Mouse (Mus musculus) sigmoid colon, adult 10 weeks (tissue): Measurements from ENCODE around the gene Aldh3b3. TPM values are rescaled to one million over a fixed set of nuclear protein-coding genes. Genes with fewer than 3 reads are reported as not detected.

ENCODE experiments used
- polyA plus RNA-seq: library from polyadenylated mRNA; stranded (reverse); fragments of 350-450 nt; fragmentation: Illumina TruSeq; extraction: RNeasy Lipid Tissue Mini Kit (QIAGEN cat#74804); gene quantifications from one replicate; pipeline ENCODE4 v1.2.3, GENCODE M21; 2014; ENCODE audit warnings: low read depth, low replicate concordance

Aldh3b3 gene
- polyA plus RNA-seq = not detected

DNA sequence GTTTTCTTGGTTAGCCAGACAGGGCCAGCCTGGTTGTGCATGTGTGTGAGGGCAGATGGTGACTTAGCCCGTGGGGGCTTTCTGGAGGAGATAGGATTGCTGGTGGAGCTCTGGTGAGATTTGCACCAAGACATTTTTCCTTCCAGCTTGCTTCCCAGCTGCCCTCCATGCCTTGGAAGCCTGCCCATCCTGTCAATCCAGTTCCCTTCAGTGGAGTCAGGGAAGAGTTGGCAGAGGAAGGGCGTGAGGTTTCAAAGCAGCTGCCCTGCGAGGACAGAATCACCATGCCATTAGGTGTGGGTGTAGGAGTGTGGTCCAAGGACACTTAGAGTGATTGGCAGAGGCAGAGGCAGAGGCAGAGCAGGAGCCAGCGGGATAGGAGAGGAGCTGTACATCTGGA lies at the start of gene Aldh3b3:
Gene Aldh3b3, plus strand, starts transcription at position 176 of the 400 bp plus-strand sequence.

DNA sequence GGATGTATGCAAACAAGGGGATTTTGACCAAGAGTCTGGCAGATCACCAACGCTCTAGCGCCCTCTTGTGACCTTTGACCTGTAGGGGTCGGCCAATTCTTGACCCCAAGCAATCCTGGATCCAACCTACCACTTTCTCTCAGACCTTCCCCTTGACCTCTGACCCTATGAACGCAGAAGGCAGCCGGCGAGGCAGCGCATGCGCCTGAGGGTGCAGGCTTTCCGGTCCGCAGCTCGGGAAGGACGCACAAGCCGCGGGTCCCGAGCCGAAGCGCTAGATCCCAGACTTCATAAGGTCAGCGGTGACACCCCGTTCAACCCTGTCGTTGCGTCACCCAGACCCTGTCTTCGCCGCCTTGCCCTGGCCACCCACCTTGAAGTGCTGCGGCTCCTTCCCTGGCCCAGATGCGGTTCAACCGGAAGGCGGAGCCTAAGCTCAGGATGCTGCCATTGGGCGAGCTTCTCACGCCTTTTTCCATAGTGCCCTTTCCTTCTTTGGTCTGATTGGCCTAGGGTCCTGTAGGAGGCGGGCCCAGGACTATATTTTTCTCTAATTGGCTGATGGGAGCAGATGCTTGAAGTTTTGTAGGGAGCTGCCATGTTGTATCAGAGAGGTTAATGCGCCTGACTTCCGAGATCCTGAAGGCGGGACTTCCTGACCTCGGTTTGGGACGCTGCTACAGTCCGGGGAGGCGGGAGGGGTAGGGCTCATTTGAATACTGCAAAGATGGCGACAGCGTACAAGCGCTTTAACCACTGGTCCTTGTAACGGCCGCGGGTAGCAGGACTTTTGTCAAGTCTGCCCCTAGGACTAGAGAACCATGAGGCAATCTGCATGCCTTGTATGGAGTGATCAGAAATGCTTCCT lies 45.9 kb upstream of the Aldh3b3 start, which contains the start of gene Ndufs8:
Gene Ndufs8, minus strand, starts transcription at position 438 of the 868 bp plus-strand sequence.

DNA sequence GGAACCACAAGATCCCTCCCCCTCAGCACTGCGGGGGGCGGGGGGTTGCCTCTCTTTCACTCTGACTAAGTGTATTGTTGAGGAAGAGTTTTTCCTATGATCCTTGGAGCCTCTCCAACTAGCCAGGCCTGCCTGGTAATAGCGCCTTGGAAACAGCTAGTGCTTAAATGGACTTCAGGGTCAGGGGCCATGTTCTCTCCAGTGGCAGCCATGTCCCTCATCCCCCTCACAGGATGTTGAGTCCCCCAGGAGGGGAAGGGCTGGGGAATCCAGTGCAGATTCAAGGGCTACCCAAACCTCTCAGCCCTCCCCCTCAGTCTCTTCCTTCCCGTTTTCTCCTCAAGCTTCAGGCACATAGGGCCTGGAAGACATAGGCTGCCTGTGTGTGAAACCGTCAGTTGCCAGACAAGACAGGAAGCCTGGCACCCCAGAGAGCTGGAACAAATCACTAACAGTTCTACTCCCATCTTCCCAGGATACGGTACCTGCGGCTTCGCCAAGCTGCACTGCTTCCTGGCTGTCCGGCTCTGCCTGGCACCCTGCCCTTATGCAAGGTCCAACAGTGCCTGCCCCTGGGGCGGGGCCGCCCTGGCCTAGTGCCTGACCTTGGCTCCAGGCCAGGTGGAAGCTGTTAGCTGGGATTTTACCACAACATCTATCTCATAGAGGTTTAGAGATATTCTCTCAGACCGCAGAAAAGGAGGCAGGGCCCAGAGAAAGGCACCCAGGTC lies 29.1 kb upstream of the Aldh3b3 start, which contains the start of gene Aldh3b1:
Gene Aldh3b1, minus strand, starts transcription at position 598 of the 731 bp plus-strand sequence.

DNA sequence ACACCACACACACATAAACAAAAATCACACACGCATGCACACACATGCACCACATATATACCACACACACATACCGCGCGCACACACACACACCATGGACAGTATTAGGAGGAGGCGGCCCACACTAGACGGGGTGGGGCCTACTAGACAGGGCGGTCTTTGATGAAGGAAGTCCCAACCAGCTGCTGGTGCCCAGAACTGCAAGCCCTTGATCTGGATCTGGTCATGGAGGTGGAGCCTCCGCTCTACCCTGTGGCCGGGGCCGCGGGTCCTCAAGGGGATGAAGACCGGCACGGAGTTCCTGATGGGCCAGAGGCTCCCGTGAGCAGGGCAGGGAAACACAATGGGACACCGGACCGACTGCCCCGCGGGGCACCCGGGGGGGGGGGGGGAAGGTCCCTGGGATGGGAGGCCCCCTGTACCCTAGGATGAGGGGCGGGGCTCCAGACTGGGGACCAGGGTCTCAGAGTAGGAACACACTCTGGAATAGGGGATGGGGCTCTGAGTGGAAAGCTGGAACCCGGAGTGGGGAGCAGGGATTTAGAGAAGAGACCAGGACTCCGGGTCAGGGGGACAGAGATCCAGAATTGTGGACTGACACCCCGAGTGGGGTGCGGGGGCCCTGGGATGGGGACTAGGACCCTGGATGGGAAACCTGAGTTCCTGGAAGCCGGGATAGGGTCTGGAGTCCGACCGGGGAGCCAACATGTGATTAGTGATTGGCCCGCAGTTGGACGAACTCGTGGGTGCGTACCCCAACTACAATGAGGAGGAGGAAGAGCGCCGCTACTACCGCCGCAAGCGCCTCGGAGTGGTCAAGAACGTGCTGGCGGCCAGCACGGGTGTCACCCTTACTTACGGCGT lies 23.2 kb upstream of the Aldh3b3 start, which contains the start of gene Unc93b1:
Gene Unc93b1, plus strand, starts transcription at position 155 of the 864 bp plus-strand sequence.

DNA sequence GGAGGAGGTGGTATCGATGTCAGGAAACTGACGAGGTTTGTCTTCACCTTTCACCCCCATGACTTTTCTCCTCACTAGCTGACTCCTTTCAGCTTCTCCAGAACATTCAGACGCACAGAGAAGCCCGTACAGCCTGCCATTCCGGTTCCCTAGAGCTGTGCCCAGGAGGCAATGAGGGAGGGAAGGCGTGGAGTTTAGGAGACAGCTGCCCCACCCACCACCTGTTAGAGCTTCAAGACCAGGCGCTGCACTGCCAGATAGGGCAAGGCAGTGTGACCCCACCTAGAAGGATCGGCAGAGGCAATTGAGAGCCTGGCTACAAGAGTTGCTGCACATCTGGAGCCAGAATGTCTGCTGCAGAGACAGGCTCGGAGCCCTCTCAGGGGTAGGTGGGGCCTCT lies 13.8 kb downstream of the Aldh3b3 start, which contains the start of gene Aldh3b2:
Gene Aldh3b2, plus strand, starts transcription at position 100 of the 400 bp plus-strand sequence.

DNA sequence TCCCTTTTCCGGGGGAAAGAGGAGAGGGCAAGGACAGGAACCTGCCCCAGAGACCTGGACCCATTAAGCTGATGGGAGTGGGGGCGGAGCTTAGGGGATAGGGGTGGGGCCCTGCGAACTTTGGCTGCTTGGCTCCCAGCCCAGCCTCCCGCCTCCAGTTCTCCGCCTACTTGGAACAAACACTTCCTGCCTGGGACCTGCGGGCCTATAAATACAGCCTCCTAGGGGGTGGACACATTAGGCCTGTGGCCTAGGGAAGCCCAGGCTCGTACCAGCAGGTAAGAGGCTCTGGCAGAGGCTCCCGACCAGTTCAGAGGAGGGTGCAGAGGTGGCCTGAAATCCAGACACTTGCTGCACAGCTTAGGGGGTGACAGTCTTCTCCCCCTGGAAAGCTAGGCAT lies 27.9 kb downstream of the Aldh3b3 start, which contains the start of gene Acy3:
Gene Acy3, plus strand, starts transcription at position 237 of the 400 bp plus-strand sequence.

DNA sequence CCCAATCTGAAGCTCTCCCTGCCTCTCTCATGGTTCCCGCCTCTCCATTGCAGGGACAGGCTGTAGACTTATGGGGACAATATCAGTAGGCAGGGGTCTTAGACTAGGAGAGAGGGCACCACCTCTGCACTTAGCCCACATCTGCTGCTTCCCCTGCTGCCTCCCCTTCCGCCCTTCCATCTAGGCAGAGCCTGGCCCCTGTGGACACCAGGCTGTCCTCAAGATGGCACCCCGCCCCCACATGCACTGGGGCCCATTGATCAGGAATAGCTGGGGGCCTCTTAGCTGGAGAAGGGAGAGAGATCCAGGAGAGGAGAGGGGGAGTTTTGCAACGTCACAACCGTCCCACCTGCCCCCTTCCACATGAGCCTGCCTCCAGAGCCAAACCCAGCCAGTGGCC lies 34.0 kb downstream of the Aldh3b3 start, which contains the start of gene Tbx10:
Gene Tbx10, plus strand, starts transcription at position 337 of the 400 bp plus-strand sequence.

DNA sequence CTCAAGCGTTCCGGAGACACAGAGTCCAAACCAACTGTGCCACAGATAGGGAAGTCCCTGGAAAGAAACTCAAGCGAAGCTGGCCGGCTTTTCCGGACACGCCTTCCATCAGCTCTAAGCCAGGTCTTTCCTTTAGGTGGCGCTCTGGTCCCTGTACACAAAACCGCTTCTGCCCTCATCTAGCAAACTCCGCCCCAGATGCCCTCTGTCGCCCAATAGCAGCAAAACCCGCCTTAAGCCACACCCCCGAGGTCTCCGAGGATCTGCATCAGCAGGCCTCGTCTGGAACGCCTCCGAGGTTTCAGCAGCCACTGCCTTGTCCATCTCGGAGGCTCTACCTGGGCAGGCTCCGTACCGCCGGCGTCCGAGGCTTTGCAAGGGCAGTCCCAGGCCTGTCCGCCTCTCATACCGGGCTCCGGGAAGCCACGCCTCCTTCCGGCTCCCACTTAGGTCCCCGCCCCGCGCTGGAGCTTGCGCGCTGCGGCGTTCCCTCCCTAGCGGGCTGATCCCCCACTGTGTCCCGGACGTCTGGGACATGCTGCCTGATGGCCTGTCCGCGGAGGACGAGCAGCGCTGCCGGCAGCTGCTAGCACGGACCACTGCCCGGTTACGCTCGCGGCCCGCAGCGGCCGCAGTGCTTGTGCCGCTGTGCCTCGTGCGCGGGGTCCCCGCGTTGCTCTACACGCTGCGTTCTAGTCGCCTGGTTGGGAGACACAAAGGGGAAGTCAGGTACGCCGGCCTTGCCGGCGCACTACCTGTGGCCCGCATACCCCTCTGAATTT lies 41.9 kb downstream of the Aldh3b3 start, which contains the start of the genes Nudt8 and Gm49405:
Gene Nudt8, plus strand, starts transcription at position 462 of the 782 bp plus-strand sequence.
Gene Gm49405, plus strand, starts transcription at position 508 of the 782 bp plus-strand sequence.

DNA sequence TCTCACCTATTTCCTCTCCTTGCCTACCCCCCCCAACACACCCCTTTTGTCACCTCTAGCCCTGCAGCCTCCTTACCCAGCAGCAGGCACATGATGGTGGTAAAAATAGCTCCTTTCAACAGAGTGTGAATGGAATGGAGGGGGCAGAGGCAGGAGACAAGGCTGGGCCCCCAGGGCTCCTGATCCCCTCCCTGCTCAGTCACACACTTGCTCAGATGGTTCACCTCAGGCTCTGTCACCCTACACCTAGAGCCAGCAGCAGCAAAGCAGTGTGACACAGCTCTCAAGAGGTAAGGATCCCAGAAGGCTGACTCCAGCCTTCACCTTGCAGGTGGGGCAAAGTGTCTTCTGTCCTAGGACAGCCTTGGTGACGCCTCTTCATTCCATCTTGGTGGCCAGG lies 44.7 kb downstream of the Aldh3b3 start, which contains the start of gene Doc2g:
Gene Doc2g, plus strand, starts transcription at position 202 of the 400 bp plus-strand sequence.

DNA sequence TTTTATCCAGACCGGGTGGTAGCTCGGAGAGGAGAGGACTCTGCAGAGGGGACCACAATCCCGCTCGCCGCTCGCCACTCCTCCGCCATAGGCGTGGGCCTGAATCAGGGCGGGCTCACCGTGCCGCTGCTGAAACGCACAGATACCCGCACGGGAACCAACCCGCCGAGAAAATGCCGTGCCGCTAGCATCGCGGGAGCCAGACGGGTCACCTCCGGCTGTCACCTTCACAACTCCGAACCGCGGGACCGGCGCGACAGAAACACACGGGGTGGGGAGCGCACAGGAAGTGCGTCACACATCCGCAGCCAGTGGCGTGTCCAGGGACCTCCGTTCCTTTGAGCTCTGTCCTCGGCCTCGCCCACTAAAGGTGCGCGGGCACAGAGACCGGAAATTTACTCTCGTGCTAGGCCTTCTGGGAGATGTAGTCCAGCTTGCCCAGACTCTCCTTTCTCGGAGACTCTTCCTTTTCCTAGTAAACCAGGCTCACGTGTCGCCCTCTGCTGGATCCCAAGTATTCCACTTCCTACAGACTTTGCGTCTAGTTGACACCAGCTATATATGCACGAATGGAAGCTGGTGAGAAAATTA lies 54.1 kb downstream of the Aldh3b3 start, which contains the start of gene Ndufv1:
Gene Ndufv1, minus strand, starts transcription at position 375 of the 591 bp plus-strand sequence.

Other genes starting within 250 kb of the Aldh3b3 start
- gene Kmt5b, start 191.2 kb upstream of the Aldh3b3 start, polyA plus RNA-seq = 242 TPM
- 66.4 TPM for gene Chka, start 106.9 kb upstream of the Aldh3b3 start, polyA plus RNA-seq
- gene Tcirg1, start 51.5 kb upstream of the Aldh3b3 start, polyA plus RNA-seq = 3.8 TPM
- 5.1 TPM for gene Ndufs8, start 45.9 kb upstream of the Aldh3b3 start, polyA plus RNA-seq
- 0.50 TPM for gene Aldh3b1, start 28.8 kb upstream of the Aldh3b3 start, polyA plus RNA-seq
- gene Unc93b1, start 23.5 kb upstream of the Aldh3b3 start, polyA plus RNA-seq = 1.8 TPM
- gene Aldh3b2, start 13.7 kb downstream of the Aldh3b3 start, polyA plus RNA-seq = 0.44 TPM
- gene Acy3, start 27.9 kb downstream of the Aldh3b3 start, polyA plus RNA-seq = 1.1 TPM
- not detected for gene Tbx10, start 34.1 kb downstream of the Aldh3b3 start, polyA plus RNA-seq
- gene Nudt8, start 41.9 kb downstream of the Aldh3b3 start, polyA plus RNA-seq = not detected
- 0.47 TPM for gene Gm49405, start 42.0 kb downstream of the Aldh3b3 start, polyA plus RNA-seq
- gene Doc2g, start 44.7 kb downstream of the Aldh3b3 start, polyA plus RNA-seq = not detected
- 8.4 TPM for gene Ndufv1, start 54.2 kb downstream of the Aldh3b3 start, polyA plus RNA-seq
- gene Gstp1, start 79.3 kb downstream of the Aldh3b3 start, polyA plus RNA-seq = 27.6 TPM
- 2.6 TPM for gene Gstp2, start 87.4 kb downstream of the Aldh3b3 start, polyA plus RNA-seq
- not detected for gene Gstp3, start 100.9 kb downstream of the Aldh3b3 start, polyA plus RNA-seq
- gene Cabp2, start 122.9 kb downstream of the Aldh3b3 start, polyA plus RNA-seq = not detected
- 4.7 TPM for gene Cdk2ap2, start 138.5 kb downstream of the Aldh3b3 start, polyA plus RNA-seq
- 0.63 TPM for gene Pitpnm1, start 141.4 kb downstream of the Aldh3b3 start, polyA plus RNA-seq
- 0.47 TPM for gene Aip, start 167.2 kb downstream of the Aldh3b3 start, polyA plus RNA-seq
- gene Gpr152, start 181.1 kb downstream of the Aldh3b3 start, polyA plus RNA-seq = not detected
- 0.66 TPM for gene Cabp4, start 185.4 kb downstream of the Aldh3b3 start, polyA plus RNA-seq
- gene Coro1b, start 190.0 kb downstream of the Aldh3b3 start, polyA plus RNA-seq = 53.4 TPM
- 10.0 TPM for gene Ptprcap, start 195.0 kb downstream of the Aldh3b3 start, polyA plus RNA-seq
- gene Rps6kb2, start 204.7 kb downstream of the Aldh3b3 start, polyA plus RNA-seq = 3.2 TPM
- gene Carns1, start 216.8 kb downstream of the Aldh3b3 start, polyA plus RNA-seq = 1.9 TPM
- 1.2 TPM for gene Tbc1d10c, start 232.6 kb downstream of the Aldh3b3 start, polyA plus RNA-seq
- 90.7 TPM for gene Ppp1ca, start 233.4 kb downstream of the Aldh3b3 start, polyA plus RNA-seq
- 2.5 TPM for gene Rad9a, start 243.0 kb downstream of the Aldh3b3 start, polyA plus RNA-seq